Comparison of ENCODE assay signal across 10 mouse cellular contexts in genomic region chr10:97670202-97670601, GRCm38 (mm10). TPM values are rescaled to one million over a fixed set of nuclear protein-coding genes. Genes with fewer than 3 reads are reported as not detected.
DNase-seq lines count a peak whose midpoint lies in the region; ATAC-seq and TF ChIP-seq lines count a peak whose summit lies in the region.
"Had no signal": no experiment of that assay in that cellular context is flagged by ENCODE, and none has a peak within 500 bp of the region (broad histone marks: within the 10 kb centered on the region; RNA-seq: fewer than 3 reads in every experiment).

No protein-coding gene starts in this region.

- TF ChIP-seq EP300 in heart, postnatal 0 days (IDR thresholded peaks at IDR 0.05; ENCODE audit: low read depth) = no peak

- no peaks in the 10 kb centered on the region for H3K27me3 ChIP-seq in heart, postnatal 0 days (ENCODE audit: control insufficient read depth, insufficient read depth, low read length)
- no peaks in the 10 kb centered on the region for H3K27me3 ChIP-seq in heart, embryonic 11.5 days (ENCODE audit: control insufficient read depth, insufficient read depth, low read length)
- no peaks in the 10 kb centered on the region for H3K27me3 ChIP-seq in midbrain, embryonic 14.5 days (ENCODE audit: control insufficient read depth, insufficient read depth, low read length)
- H3K27me3 ChIP-seq in midbrain, embryonic 15.5 days (replicated peaks) = no peaks in the 10 kb centered on the region
- H3K27me3 ChIP-seq in cerebellum, adult 2 months (ENCODE audit: control insufficient read depth, insufficient read depth, low read length) = no peaks in the 10 kb centered on the region
- H3K27me3 ChIP-seq: heart, embryonic 13.5 days; liver, embryonic 15.5 days had no signal

- no peak overlapping the region for H3K4me3 ChIP-seq in heart, postnatal 0 days (ENCODE audit: low read depth, low read length)
- no peak overlapping the region for H3K4me3 ChIP-seq in heart, embryonic 11.5 days (ENCODE audit: low read depth, low read length)
- no peak overlapping the region for H3K4me3 ChIP-seq in midbrain, embryonic 14.5 days (replicated peaks; ENCODE audit: low read depth, low read length)
- H3K4me3 ChIP-seq in midbrain, embryonic 15.5 days = no peak overlapping the region
- no peak overlapping the region for H3K4me3 ChIP-seq in cerebellum, adult 2 months (replicated peaks; ENCODE audit: insufficient read depth, low read depth, low read length)
- H3K4me3 ChIP-seq: heart, embryonic 13.5 days; liver, embryonic 15.5 days had no signal

- no peak overlapping the region for H3K4me2 ChIP-seq in heart, postnatal 0 days (ENCODE audit: low read depth, low read length)
- H3K4me2 ChIP-seq in heart, embryonic 11.5 days = no peak overlapping the region
- no peak overlapping the region for H3K4me2 ChIP-seq in midbrain, embryonic 14.5 days (ENCODE audit: low read length)
- H3K4me2 ChIP-seq in midbrain, embryonic 15.5 days = no peak overlapping the region
- H3K4me2 ChIP-seq: heart, embryonic 13.5 days; liver, embryonic 15.5 days had no signal

- H3K9ac ChIP-seq in heart, postnatal 0 days (replicated peaks; ENCODE audit: low read depth, low read length) = no peak overlapping the region
- H3K9ac ChIP-seq in heart, embryonic 11.5 days (ENCODE audit: low read depth, low read length) = no peak overlapping the region
- H3K9ac ChIP-seq in midbrain, embryonic 14.5 days (replicated peaks; ENCODE audit: low read length) = no peak overlapping the region
- H3K9ac ChIP-seq in midbrain, embryonic 15.5 days = no peak overlapping the region
- H3K9ac ChIP-seq: heart, embryonic 13.5 days; liver, embryonic 15.5 days had no signal

- peak; percentile 66 for TF ChIP-seq CTCF in heart, postnatal 0 days (IDR thresholded peaks at IDR 0.05; ENCODE audit: low read depth)
- TF ChIP-seq CTCF in cerebellum, adult 2 months (IDR thresholded peaks at IDR 0.05; ENCODE audit: borderline replicate concordance, insufficient read depth, low read depth, low read length) = peak; percentile 44

- no peaks in the 10 kb centered on the region for H3K4me1 ChIP-seq in heart, postnatal 0 days (ENCODE audit: control insufficient read depth, insufficient read depth)
- no peaks in the 10 kb centered on the region for H3K4me1 ChIP-seq in heart, embryonic 11.5 days (ENCODE audit: control insufficient read depth, insufficient read depth, low read length)
- H3K4me1 ChIP-seq in midbrain, embryonic 14.5 days (ENCODE audit: control insufficient read depth, insufficient read depth, low read length) = no peaks in the 10 kb centered on the region
- H3K4me1 ChIP-seq in midbrain, embryonic 15.5 days = no peaks in the 10 kb centered on the region
- H3K4me1 ChIP-seq in cerebellum, adult 2 months (ENCODE audit: control insufficient read depth, insufficient read depth, low read length) = no peaks in the 10 kb centered on the region; the same call in 1 of the 2 replicates
- H3K4me1 ChIP-seq: liver, embryonic 15.5 days had no signal

- no peaks in the 10 kb centered on the region for H3K36me3 ChIP-seq in heart, postnatal 0 days (replicated peaks; ENCODE audit: control insufficient read depth, insufficient read depth, low read length)
- no peaks in the 10 kb centered on the region for H3K36me3 ChIP-seq in heart, embryonic 11.5 days (ENCODE audit: control insufficient read depth, insufficient read depth, low read length)
- H3K36me3 ChIP-seq in midbrain, embryonic 14.5 days (ENCODE audit: control insufficient read depth, insufficient read depth, low read length) = no peaks in the 10 kb centered on the region
- H3K36me3 ChIP-seq in midbrain, embryonic 15.5 days (replicated peaks) = no peaks in the 10 kb centered on the region
- H3K36me3 ChIP-seq: heart, embryonic 13.5 days; liver, embryonic 15.5 days had no signal

- no peak for ATAC-seq in heart, postnatal 0 days (ENCODE audit: insufficient read depth, low read depth)
- no peak for ATAC-seq in heart, embryonic 11.5 days (replicated peaks; ENCODE audit: insufficient number of reproducible peaks, low FRiP score, low TSS enrichment)
- no peak for ATAC-seq in midbrain, embryonic 14.5 days (ENCODE audit: low FRiP score, low TSS enrichment)
- ATAC-seq in midbrain, embryonic 15.5 days (replicated peaks) = no peak

- DNase-seq in heart, postnatal 0 days (ENCODE audit: low spot score) = peak; percentile 66
- DNase-seq in midbrain, embryonic 14.5 days = peak; percentile 65
- DNase-seq in cerebellum, adult 2 months = peak; percentile 16 to 30
- peak; percentile 47 for DNase-seq in lung, postnatal 36 days
- no peak for DNase-seq in urinary bladder, postnatal 14 days (ENCODE audit: low spot score)

- no peak overlapping the region for H3K27ac ChIP-seq in heart, postnatal 0 days (ENCODE audit: low read depth)
- H3K27ac ChIP-seq in heart, embryonic 11.5 days (ENCODE audit: low read depth, low read length) = no peak overlapping the region
- H3K27ac ChIP-seq in midbrain, embryonic 14.5 days (replicated peaks; ENCODE audit: low read depth, low read length) = no peak overlapping the region
- no peak overlapping the region for H3K27ac ChIP-seq in midbrain, embryonic 15.5 days
- no peak overlapping the region for H3K27ac ChIP-seq in cerebellum, adult 2 months (ENCODE audit: insufficient read depth, low read length)
- H3K27ac ChIP-seq: heart, embryonic 13.5 days; liver, embryonic 15.5 days had no signal

- H3K9me3 ChIP-seq in heart, postnatal 0 days (replicated peaks; ENCODE audit: control insufficient read depth, low read length) = no peaks in the 10 kb centered on the region
- no peaks in the 10 kb centered on the region for H3K9me3 ChIP-seq in heart, embryonic 11.5 days (replicated peaks; ENCODE audit: control insufficient read depth, low read length)
- no peaks in the 10 kb centered on the region for H3K9me3 ChIP-seq in midbrain, embryonic 14.5 days (ENCODE audit: control insufficient read depth, low read length)
- H3K9me3 ChIP-seq in midbrain, embryonic 15.5 days = no peaks in the 10 kb centered on the region
- H3K9me3 ChIP-seq: heart, embryonic 13.5 days; liver, embryonic 15.5 days had no signal

- WGBS in heart, postnatal 0 days = 47% methylated on average over 4 of the region's 4 CpGs
- whole genome bisulfite sequencing in heart, embryonic 11.5 days (ENCODE audit: insufficient replicate concordance) = 51% methylated on average over 4 of the region's 4 CpGs
- WGBS in midbrain, embryonic 14.5 days = 69% methylated on average over 4 of the region's 4 CpGs
- WGBS in midbrain, embryonic 15.5 days = 75% methylated on average over 4 of the region's 4 CpGs
- WGBS in cerebellum, adult 2 months = 27% methylated on average over 4 of the region's 4 CpGs

- TF ChIP-seq POLR2A in cerebellum, adult 2 months (IDR thresholded peaks at IDR 0.05; ENCODE audit: borderline replicate concordance, insufficient read depth, low read length) = no peak

RNA-seq across cellular contexts. Expression of gene Ccer1, which starts 22.7 kb away (rescaled TPM):
- not detected in 2 replicates for total RNA-seq in heart, postnatal 0 days (2014; rRNA removed; ENCODE audit: low replicate concordance)
- not detected in 2 replicates for polyA plus RNA-seq in heart, postnatal 0 days (2015; fragmentation: Nextera tagmentation; extraction: Ambion mirVana)
- polyA plus RNA-seq in heart, embryonic 11.5 days (2014; fragmentation: Nextera tagmentation; extraction: Ambion mirVana) = not detected in 2 replicates
- not detected in 2 replicates for polyA plus RNA-seq in midbrain, embryonic 14.5 days (2014; fragmentation: Nextera tagmentation; extraction: Ambion mirVana)
- not detected in 2 replicates for polyA plus RNA-seq in midbrain, embryonic 15.5 days (2015; fragmentation: Nextera tagmentation; extraction: Ambion mirVana)
- polyA plus RNA-seq in cerebellum, adult 2 months (2012; rRNA removed) = not detected in 2 replicates
- total RNA-seq: adrenal gland, adult 18-20 months had no signal
- polyA plus RNA-seq: heart, embryonic 13.5 days; liver, embryonic 15.5 days had no signal

RNA-seq across cellular contexts. Expression of gene Epyc, which starts 26.3 kb away (rescaled TPM):
- 0.12 and 1.8 TPM in 2 replicates for total RNA-seq in heart, postnatal 0 days (2014; rRNA removed; ENCODE audit: low replicate concordance)
- 0.30 and 0.85 TPM in 2 replicates for polyA plus RNA-seq in heart, postnatal 0 days (2015; fragmentation: Nextera tagmentation; extraction: Ambion mirVana)
- polyA plus RNA-seq in heart, embryonic 11.5 days (2014; fragmentation: Nextera tagmentation; extraction: Ambion mirVana) = 0.23 and 0.30 TPM in 2 replicates
- 0.16 TPM in 1 of 2 replicates, not detected in the other for polyA plus RNA-seq in midbrain, embryonic 14.5 days (2014; fragmentation: Nextera tagmentation; extraction: Ambion mirVana)
- 0.24 and 0.50 TPM in 2 replicates for polyA plus RNA-seq in midbrain, embryonic 15.5 days (2015; fragmentation: Nextera tagmentation; extraction: Ambion mirVana)
- 0.05 TPM in 1 of 2 replicates, not detected in the other for polyA plus RNA-seq in cerebellum, adult 2 months (2012; rRNA removed)

RNA-seq across cellular contexts. Expression of gene C030005K15Rik, which starts 56.4 kb away (rescaled TPM):
- total RNA-seq in heart, postnatal 0 days (2014; rRNA removed; ENCODE audit: low replicate concordance) = not detected in 2 replicates
- polyA plus RNA-seq in heart, postnatal 0 days (2015; fragmentation: Nextera tagmentation; extraction: Ambion mirVana) = not detected in 2 replicates
- polyA plus RNA-seq in heart, embryonic 11.5 days (2014; fragmentation: Nextera tagmentation; extraction: Ambion mirVana) = not detected in 2 replicates
- polyA plus RNA-seq in midbrain, embryonic 14.5 days (2014; fragmentation: Nextera tagmentation; extraction: Ambion mirVana) = not detected in 2 replicates
- polyA plus RNA-seq in midbrain, embryonic 15.5 days (2015; fragmentation: Nextera tagmentation; extraction: Ambion mirVana) = not detected in 2 replicates
- not detected in 2 replicates for polyA plus RNA-seq in cerebellum, adult 2 months (2012; rRNA removed)
- total RNA-seq: adrenal gland, adult 18-20 months had no signal
- polyA plus RNA-seq: heart, embryonic 13.5 days; liver, embryonic 15.5 days had no signal
